Mouse (Mus musculus): ENCODE measurements around the gene Ccl11. TPM values are rescaled to one million over a fixed set of nuclear protein-coding genes. Genes with fewer than 3 reads are reported as not detected.

Gene Ccl11
- polyA plus RNA-seq, 1 experiment from 2014 or later = 0.13 TPM

DNA sequence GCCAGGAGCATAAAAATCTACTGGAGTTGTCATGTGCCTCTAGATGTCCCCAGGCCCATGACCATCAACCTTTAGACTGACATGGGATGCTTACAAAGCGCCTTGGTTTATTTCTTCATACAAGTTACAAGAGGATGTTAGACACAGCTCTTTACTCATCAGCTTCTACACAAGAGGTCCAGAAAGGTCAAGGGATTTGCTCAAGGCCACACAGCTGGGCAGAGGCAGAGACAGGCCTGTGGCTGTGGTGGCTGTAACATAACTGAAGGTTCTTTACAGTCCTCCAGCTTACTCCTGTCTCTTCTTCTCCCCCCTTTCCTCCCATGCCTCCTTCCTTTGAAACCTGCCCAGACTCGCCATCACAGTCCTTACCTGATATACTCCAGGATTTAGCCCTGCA is 27.5 kb upstream of the Ccl11 start:
- H3K9me3 ChIP-seq (replicated peaks) = no peaks in the 10 kb centered on the region
- WGBS (ENCODE audit: insufficient replicate concordance) = 43% methylated on average over 2 of the region's 2 CpGs
- no peaks in the 10 kb centered on the region for H3K4me1 ChIP-seq (replicated peaks)
- H3K27ac ChIP-seq (replicated peaks) = no peak overlapping the region
- H3K36me3 ChIP-seq (replicated peaks) = no peaks in the 10 kb centered on the region
- no peak for ATAC-seq (ENCODE audit: insufficient read depth)
- H3K27me3 ChIP-seq = no peaks in the 10 kb centered on the region
- no peak overlapping the region for H3K9ac ChIP-seq
- H3K4me2 ChIP-seq = no peak overlapping the region
- no peak overlapping the region for H3K4me3 ChIP-seq (replicated peaks)

DNA sequence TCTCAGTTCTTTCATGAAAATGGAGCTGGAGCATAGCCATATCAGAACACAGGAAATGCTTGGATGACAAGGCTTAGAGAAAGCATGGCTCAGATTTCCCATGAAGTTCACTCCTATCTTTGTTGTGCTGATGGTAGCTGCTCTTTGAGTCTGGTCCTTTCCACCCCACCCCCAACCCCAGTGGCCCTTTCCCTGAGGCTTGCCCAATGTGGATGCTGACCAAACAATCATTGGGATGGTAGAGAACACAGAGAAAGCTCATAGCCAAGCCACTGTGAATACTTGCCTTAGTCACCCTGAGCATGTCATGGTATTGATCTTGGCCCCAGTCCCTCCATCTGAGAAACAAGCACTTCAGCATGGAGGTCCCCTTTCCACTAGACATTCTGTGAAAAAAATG is 25.5 kb upstream of the Ccl11 start:
- no peak overlapping the region; the same call in 1 of the 2 replicates for H3K27ac ChIP-seq (replicated peaks)

DNA sequence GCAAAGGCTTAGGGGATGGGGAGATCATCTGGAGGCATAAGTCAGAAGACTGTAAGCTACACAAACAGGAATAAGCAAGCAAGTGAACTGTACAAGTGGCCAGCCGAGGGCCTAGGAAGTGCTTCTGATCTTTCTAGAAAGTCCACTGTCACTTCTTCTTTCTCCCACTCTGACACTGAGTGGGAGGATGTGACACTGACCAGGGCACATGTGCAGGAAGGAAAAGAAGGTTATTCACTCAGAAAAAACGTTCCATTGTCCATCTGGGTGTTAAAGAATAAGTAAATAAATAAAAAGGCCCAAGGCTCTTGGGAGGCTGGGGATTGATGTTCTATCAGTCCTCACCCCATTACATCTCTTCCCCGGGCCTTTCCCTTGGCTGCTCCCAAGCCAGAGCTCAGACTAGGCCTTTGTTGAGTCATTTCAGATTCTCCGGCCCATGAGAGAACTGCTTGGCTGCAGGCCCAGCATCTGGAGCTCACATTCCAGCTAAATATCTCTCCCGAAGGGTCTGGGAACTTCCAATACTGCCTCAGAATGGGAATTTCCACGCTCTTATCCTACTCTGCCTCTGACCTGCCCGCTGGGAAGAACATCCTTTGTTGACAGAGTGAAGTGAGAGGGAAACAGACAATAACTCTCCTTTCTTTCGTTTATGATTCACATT is 24.8 kb upstream of the Ccl11 start:
- no peak overlapping the region; the same call in 1 of the 2 replicates for H3K27ac ChIP-seq (replicated peaks)
- H3K4me1 ChIP-seq (replicated peaks) = no peaks in the 10 kb centered on the region
- H3K27me3 ChIP-seq = no peaks in the 10 kb centered on the region
- no peak overlapping the region for H3K4me2 ChIP-seq
- H3K9me3 ChIP-seq (replicated peaks) = no peaks in the 10 kb centered on the region
- H3K9ac ChIP-seq = no peak overlapping the region
- H3K4me3 ChIP-seq (replicated peaks) = no peak overlapping the region
- no peak for ATAC-seq (ENCODE audit: insufficient read depth)
- WGBS (ENCODE audit: insufficient replicate concordance) = 45% methylated on average over 8 of the region's 8 CpGs
- no peaks in the 10 kb centered on the region for H3K36me3 ChIP-seq (replicated peaks)

More for the DNA sequence above, 25.5 kb upstream of the Ccl11 start:
- H3K36me3 ChIP-seq (replicated peaks) = no peaks in the 10 kb centered on the region
- no peak overlapping the region for H3K9ac ChIP-seq
- H3K4me3 ChIP-seq (replicated peaks) = no peak overlapping the region
- H3K4me2 ChIP-seq = no peak overlapping the region
- no peaks in the 10 kb centered on the region for H3K4me1 ChIP-seq (replicated peaks)
- no peaks in the 10 kb centered on the region for H3K9me3 ChIP-seq (replicated peaks)
- no peak for ATAC-seq (ENCODE audit: insufficient read depth)
- H3K27me3 ChIP-seq = no peaks in the 10 kb centered on the region

DNA sequence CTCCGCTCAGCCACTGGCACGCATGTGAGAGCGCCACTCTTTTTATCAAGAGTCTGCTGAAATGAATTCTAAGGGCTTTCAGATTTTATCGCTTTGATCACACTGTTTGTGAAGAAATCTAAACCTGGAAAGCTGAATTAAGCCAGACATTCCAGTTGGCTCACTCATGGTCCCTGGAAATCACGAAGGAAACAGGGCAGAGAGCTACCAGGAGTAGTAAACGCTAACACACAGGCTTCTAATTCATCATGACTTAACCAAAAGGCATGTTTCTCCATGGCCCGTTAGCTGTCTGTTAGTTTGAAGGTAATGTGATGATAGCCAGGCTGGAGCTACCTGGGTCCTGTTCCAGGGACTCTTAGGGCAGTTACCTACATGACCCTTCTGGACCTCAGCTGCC is 23.2 kb upstream of the Ccl11 start:
- H3K27ac ChIP-seq (replicated peaks) = no peak overlapping the region
- ATAC-seq (ENCODE audit: insufficient read depth) = no peak
- no peaks in the 10 kb centered on the region for H3K9me3 ChIP-seq (replicated peaks)
- no peak overlapping the region for H3K4me3 ChIP-seq (replicated peaks)
- H3K4me2 ChIP-seq = no peak overlapping the region
- WGBS (ENCODE audit: insufficient replicate concordance) = 62% methylated on average over 7 of the region's 7 CpGs
- no peak overlapping the region for H3K9ac ChIP-seq
- no peaks in the 10 kb centered on the region for H3K4me1 ChIP-seq (replicated peaks)
- H3K36me3 ChIP-seq (replicated peaks) = no peaks in the 10 kb centered on the region
- no peaks in the 10 kb centered on the region for H3K27me3 ChIP-seq

DNA sequence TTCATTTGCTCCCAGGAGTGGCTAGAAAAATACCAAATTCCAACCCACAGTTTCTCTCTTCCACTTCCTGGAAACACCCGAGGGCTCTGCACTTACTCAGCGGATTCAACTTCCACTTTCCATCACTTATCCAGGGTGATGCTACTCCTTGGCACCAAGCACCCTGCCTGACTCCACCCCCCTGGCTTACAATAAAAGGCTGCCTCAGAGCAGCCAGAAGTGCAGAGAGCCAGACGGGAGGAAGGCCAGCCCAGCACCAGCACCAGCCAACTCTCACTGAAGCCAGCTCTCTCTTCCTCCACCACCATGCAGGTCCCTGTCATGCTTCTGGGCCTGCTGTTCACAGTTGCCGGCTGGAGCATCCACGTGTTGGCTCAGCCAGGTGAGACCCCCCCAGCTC is 22.3 kb upstream of the Ccl11 start, which contains the start of gene Ccl2:
Gene Ccl2, plus strand, starts transcription at position 216 of the 400 bp plus-strand sequence.
- Histone ChIP-seq H3K36me3 (replicated peaks) (no peaks in the 10 kb centered on the region), H3K4me3 (replicated peaks) (no peak within 1 kb of the TSS), H3K27ac (replicated peaks) (no peak within 1 kb of the TSS), H3K4me1 (replicated peaks) (no peaks in the 10 kb centered on the region), H3K9ac (no peak within 1 kb of the TSS), H3K9me3 (replicated peaks) (no peaks in the 10 kb centered on the region), H3K4me2 (no peak within 1 kb of the TSS), H3K27me3 (no peaks in the 10 kb centered on the region)
- 19% methylated on average over 5 of the region's 5 CpGs for WGBS (ENCODE audit: insufficient replicate concordance)
- ATAC-seq (ENCODE audit: insufficient read depth) = no peak

DNA sequence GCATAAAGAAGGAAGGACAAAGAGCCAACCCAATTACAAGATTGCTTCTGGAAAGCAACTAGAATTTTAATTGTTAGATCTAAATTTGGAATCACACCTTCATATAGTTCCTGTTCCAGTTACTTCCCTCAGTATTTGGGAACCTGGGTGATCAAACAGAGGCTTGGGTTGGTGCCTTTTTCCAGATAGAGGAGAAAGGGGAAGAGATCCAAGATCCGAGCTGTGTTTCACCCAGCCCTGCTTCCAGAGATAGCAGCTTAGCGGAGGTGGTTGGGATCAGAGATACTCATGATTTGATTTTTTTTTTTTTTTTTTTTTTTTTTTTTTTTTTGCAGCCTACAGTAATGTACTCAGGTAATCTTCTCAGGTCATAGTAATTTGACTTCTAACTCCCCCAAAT is 21.8 kb upstream of the Ccl11 start:
- H3K9me3 ChIP-seq (replicated peaks) = no peaks in the 10 kb centered on the region
- H3K4me2 ChIP-seq = no peak overlapping the region
- H3K27ac ChIP-seq (replicated peaks) = no peak overlapping the region
- no peak overlapping the region for H3K4me3 ChIP-seq (replicated peaks)
- ATAC-seq (ENCODE audit: insufficient read depth) = no peak
- 56% methylated on average over 2 of the region's 2 CpGs for WGBS (ENCODE audit: insufficient replicate concordance)
- H3K36me3 ChIP-seq (replicated peaks) = no peaks in the 10 kb centered on the region
- no peaks in the 10 kb centered on the region for H3K4me1 ChIP-seq (replicated peaks)
- H3K27me3 ChIP-seq = no peaks in the 10 kb centered on the region
- no peak overlapping the region for H3K9ac ChIP-seq

DNA sequence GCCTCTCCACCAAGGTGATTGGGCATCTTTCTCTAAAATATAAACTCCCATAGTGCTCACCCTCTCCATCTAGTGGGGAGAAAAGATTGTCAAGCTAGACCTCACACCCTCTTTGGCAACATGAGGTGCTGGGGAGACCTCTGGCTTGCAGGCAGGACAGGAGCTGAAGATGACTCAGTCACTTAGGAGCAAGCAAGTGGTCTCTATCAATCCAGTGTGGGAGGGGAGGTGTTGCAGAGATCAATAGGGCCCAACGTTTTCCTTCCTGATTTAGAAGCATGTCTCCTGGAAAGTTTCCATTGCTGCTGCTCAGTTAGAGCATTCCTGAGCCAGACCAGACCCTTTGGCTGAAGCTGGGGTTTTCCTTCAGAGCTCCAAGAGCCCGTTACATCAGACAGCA is 19.1 kb upstream of the Ccl11 start, which contains the start of gene Gm17268:
Gene Gm17268, minus strand, starts transcription at position 28 of the 400 bp plus-strand sequence.
- no peaks in the 10 kb centered on the region for H3K4me1 ChIP-seq (replicated peaks)
- H3K27me3 ChIP-seq = no peaks in the 10 kb centered on the region
- no peak within 1 kb of the TSS for H3K9ac ChIP-seq
- no peak for ATAC-seq (ENCODE audit: insufficient read depth)
- no peak within 1 kb of the TSS for H3K4me2 ChIP-seq
- WGBS (ENCODE audit: insufficient replicate concordance) = 29% methylated on average over 2 of the region's 2 CpGs
- H3K4me3 ChIP-seq (replicated peaks) = no peak within 1 kb of the TSS
- H3K36me3 ChIP-seq (replicated peaks) = no peaks in the 10 kb centered on the region
- H3K27ac ChIP-seq (replicated peaks) = no peak within 1 kb of the TSS
- H3K9me3 ChIP-seq (replicated peaks) = no peaks in the 10 kb centered on the region

DNA sequence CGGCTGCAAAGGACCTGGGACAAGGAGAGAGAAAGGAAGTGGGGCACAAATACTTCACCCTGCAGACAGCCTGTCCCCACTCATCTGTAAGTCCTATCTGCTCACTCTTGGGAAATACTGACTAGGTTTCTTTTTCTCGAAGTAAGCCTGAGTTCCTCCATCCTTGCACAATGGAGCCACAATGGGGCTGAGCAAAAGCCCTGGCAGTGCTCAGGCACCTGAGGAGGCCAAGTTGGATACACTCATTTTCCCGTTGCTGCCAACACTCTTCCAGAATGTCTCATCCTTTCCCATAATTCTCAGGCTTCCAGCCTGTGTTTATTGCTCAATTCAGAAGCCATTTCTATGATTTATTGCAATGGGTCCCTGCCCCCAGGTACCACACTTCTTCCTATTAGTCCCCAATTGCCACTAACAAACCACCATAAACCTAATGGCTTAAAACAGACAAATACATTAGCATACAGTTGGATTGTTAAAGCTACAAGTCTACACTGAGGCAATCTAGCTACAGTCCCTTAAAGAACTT is 18.4 kb upstream of the Ccl11 start:
- 26% methylated on average over 3 of the region's 3 CpGs for WGBS (ENCODE audit: insufficient replicate concordance)
- Histone ChIP-seq H3K27me3 (no peaks in the 10 kb centered on the region), H3K9me3 (replicated peaks) (no peaks in the 10 kb centered on the region), H3K4me2 (no peak overlapping the region), H3K4me3 (replicated peaks) (no peak overlapping the region), H3K4me1 (replicated peaks) (no peaks in the 10 kb centered on the region), H3K36me3 (replicated peaks) (no peaks in the 10 kb centered on the region), H3K27ac (replicated peaks) (no peak overlapping the region), H3K9ac (no peak overlapping the region)
- ATAC-seq (ENCODE audit: insufficient read depth) = no peak

DNA sequence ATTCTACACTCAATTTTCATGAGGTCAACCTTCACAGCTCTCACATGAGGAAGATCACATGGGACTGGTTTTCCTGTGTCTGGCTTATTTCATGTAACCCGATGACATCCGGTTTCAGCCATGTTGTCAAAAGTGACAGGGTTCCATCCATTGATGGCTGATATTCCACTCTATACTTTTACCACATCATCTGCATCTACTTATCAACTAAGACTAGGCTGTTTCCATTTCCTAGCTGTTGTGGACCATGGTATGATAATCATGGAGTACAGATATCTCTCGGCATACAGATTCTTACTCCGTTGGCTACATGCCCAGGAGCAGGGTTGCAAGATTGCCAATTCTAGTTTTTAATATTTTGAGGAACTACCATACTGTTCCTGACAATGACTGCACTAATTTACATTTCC is 15.9 kb upstream of the Ccl11 start:
- H3K36me3 ChIP-seq (replicated peaks) = no peaks in the 10 kb centered on the region
- no peak overlapping the region for H3K4me3 ChIP-seq (replicated peaks)
- no peaks in the 10 kb centered on the region for H3K4me1 ChIP-seq (replicated peaks)
- 57% methylated on average over 4 of the region's 4 CpGs for WGBS (ENCODE audit: insufficient replicate concordance)
- no peak overlapping the region for H3K9ac ChIP-seq
- no peak overlapping the region for H3K27ac ChIP-seq (replicated peaks)
- no peaks in the 10 kb centered on the region for H3K9me3 ChIP-seq (replicated peaks)
- H3K27me3 ChIP-seq = no peaks in the 10 kb centered on the region
- no peak for ATAC-seq (ENCODE audit: insufficient read depth)
- H3K4me2 ChIP-seq = no peak overlapping the region

DNA sequence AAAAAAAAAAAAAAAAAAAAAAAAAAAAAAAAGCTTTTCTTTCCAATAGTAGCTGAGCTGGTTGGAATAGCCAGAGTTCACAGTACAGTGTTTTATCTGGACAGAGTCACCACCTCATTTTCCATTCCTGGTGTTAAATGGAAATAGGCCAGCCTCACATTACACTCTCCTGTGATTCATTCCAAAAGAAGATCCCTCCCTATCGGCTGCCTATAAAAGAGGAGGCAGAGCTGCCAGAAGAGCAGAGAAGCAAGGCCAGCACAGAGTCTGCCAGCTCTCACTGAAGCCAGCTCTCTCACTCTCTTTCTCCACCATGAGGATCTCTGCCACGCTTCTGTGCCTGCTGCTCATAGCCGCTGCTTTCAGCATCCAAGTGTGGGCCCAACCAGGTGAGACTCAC is 12.2 kb upstream of the Ccl11 start, which contains the start of gene Ccl7:
Gene Ccl7, plus strand, starts transcription at position 242 of the 400 bp plus-strand sequence.
- Histone ChIP-seq H3K4me1 (replicated peaks) (no peaks in the 10 kb centered on the region), H3K4me3 (replicated peaks) (no peak within 1 kb of the TSS), H3K36me3 (replicated peaks) (no peaks in the 10 kb centered on the region), H3K9me3 (replicated peaks) (no peaks in the 10 kb centered on the region), H3K27me3 (no peaks in the 10 kb centered on the region), H3K9ac (no peak within 1 kb of the TSS), H3K27ac (replicated peaks) (no peak within 1 kb of the TSS), H3K4me2 (no peak within 1 kb of the TSS)
- WGBS (ENCODE audit: insufficient replicate concordance) = 60% methylated on average over 3 of the region's 3 CpGs
- no peak for ATAC-seq (ENCODE audit: insufficient read depth)

DNA sequence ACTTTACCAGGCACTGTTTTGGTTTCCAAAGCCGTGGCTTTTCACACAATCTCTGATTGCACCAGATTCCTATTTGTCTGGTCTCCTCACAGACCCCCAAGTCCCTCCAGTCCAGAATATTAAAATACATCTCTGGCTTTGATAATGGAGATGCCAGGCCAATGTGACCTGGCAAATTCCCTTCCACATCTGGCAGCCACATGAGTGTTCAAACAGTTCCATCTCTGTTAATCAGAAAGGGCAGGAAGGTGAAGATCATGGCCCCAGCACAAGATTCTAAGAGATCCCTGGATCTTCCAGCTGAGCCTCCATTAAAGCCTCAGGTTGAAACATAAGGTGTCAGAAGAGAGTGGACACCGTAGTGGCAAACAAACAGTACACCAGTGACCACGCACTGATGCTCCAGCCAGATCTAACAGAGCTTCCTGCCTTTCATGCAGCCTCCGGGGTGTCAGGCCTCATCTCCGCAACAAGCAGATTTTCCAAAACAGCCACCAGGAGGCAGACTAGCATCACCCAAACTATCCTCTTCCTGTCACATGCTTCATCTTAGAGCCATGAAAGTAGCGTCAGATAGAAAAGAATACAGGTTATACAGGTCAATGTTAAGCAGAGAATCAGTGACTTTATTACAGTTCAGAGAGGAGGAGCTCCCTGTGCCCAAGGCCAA is 9.7 kb upstream of the Ccl11 start:
- H3K27ac ChIP-seq (replicated peaks) = no peak overlapping the region
- no peaks in the 10 kb centered on the region for H3K4me1 ChIP-seq (replicated peaks)
- no peak overlapping the region for H3K4me2 ChIP-seq
- no peak overlapping the region for H3K9ac ChIP-seq
- H3K27me3 ChIP-seq = no peaks in the 10 kb centered on the region
- H3K4me3 ChIP-seq (replicated peaks) = no peak overlapping the region
- 26% methylated on average over 6 of the region's 6 CpGs for WGBS (ENCODE audit: insufficient replicate concordance)
- no peak for ATAC-seq (ENCODE audit: insufficient read depth)
- no peaks in the 10 kb centered on the region for H3K36me3 ChIP-seq (replicated peaks)
- no peaks in the 10 kb centered on the region for H3K9me3 ChIP-seq (replicated peaks)

Data from liver, embryonic 15.5 days (tissue).